Mouse (Mus musculus): ENCODE measurements around the gene Car12. TPM values are rescaled to one million over a fixed set of nuclear protein-coding genes. Genes with fewer than 3 reads are reported as not detected.

Gene Car12
- polyA plus RNA-seq, 2 experiments: 0.10 to 0.17 TPM

- H3K4me2 ChIP-seq (ENCODE audit: low read depth): no peak overlapping the region
- no peak for DNase-seq (ENCODE audit: low read depth in 3 of 3, low spot score in 3 of 3)
- no peaks in the 10 kb centered on the region; a peak in 1 of 4 replicates for H3K4me1 ChIP-seq (replicated peaks; ENCODE audit: control insufficient read depth in 2 of 2, insufficient read depth in 2 of 2, low read length in 1 of 2)
- no peaks in the 10 kb centered on the region for H3K27me3 ChIP-seq (ENCODE audit: control insufficient read depth, insufficient read depth, low read length)
- no peak overlapping the region for H3K27ac ChIP-seq
- WGBS (ENCODE audit: insufficient replicate concordance): 71% methylated on average over 4 of the region's 4 CpGs
- ATAC-seq (ENCODE audit: insufficient read depth): no peak
- TF ChIP-seq CTCF (IDR thresholded peaks at IDR 0.05; ENCODE audit: low read depth) (no peak), EP300 (IDR thresholded peaks at IDR 0.05; ENCODE audit: low read depth) (no peak)
- no peaks in the 10 kb centered on the region for H3K9me3 ChIP-seq (ENCODE audit: control insufficient read depth, low read length)
- no peak overlapping the region for H3K9ac ChIP-seq (replicated peaks)
- H3K36me3 ChIP-seq (replicated peaks; ENCODE audit: control insufficient read depth, insufficient read depth, low read depth): no peaks in the 10 kb centered on the region
- H3K4me3 ChIP-seq (ENCODE audit: insufficient read depth in 1 of 2, low read depth in 2 of 2, low read length in 2 of 2): no peak overlapping the region
Observed at GRCm38 (mm10) chr9:66699748-66700147, 13.7 kb upstream of the Car12 start.

- Histone ChIP-seq H3K9me3 (ENCODE audit: control insufficient read depth, low read length) (no peaks in the 10 kb centered on the region), H3K27me3 (ENCODE audit: control insufficient read depth, insufficient read depth, low read length) (no peaks in the 10 kb centered on the region), H3K9ac (replicated peaks) (no peak overlapping the region), H3K4me2 (ENCODE audit: low read depth) (no peak overlapping the region), H3K4me3 (ENCODE audit: insufficient read depth in 1 of 2, low read depth in 2 of 2, low read length in 2 of 2) (no peak overlapping the region), H3K36me3 (replicated peaks; ENCODE audit: control insufficient read depth, insufficient read depth, low read depth) (no peaks in the 10 kb centered on the region), H3K27ac (no peak overlapping the region), H3K4me1 (replicated peaks; ENCODE audit: control insufficient read depth in 2 of 2, insufficient read depth in 2 of 2, low read length in 1 of 2) (no peaks in the 10 kb centered on the region; a peak in 1 of 4 replicates)
- ATAC-seq (ENCODE audit: insufficient read depth) (no peak), DNase-seq (ENCODE audit: low read depth in 3 of 3, low spot score in 3 of 3) (no peak)
- WGBS (ENCODE audit: insufficient replicate concordance): 76% methylated on average over 4 of the region's 4 CpGs
- TF ChIP-seq CTCF (IDR thresholded peaks at IDR 0.05; ENCODE audit: low read depth) (no peak), EP300 (IDR thresholded peaks at IDR 0.05; ENCODE audit: low read depth) (no peak)
Observed at GRCm38 (mm10) chr9:66703002-66703401, 10.5 kb upstream of the Car12 start.

GRCm38 (mm10) chr9:66705354-66705753, 8.1 kb upstream of the Car12 start:
- H3K4me1 ChIP-seq (replicated peaks; ENCODE audit: control insufficient read depth in 2 of 2, insufficient read depth in 2 of 2, low read length in 1 of 2): no peaks in the 10 kb centered on the region
- H3K36me3 ChIP-seq (replicated peaks; ENCODE audit: control insufficient read depth, insufficient read depth, low read depth): no peaks in the 10 kb centered on the region
- H3K9me3 ChIP-seq (ENCODE audit: control insufficient read depth, low read length): no peaks in the 10 kb centered on the region
- no peak overlapping the region for H3K4me3 ChIP-seq (ENCODE audit: insufficient read depth in 1 of 2, low read depth in 2 of 2, low read length in 2 of 2)
- no peak overlapping the region for H3K9ac ChIP-seq (replicated peaks)
- H3K27ac ChIP-seq: no peak overlapping the region
- ATAC-seq (ENCODE audit: insufficient read depth) (no peak), DNase-seq (ENCODE audit: low read depth in 3 of 3, low spot score in 3 of 3) (no peak)
- TF ChIP-seq EP300 (IDR thresholded peaks at IDR 0.05; ENCODE audit: low read depth): no peak
- no peak; the same call in 1 of the 2 replicates for TF ChIP-seq CTCF (IDR thresholded peaks at IDR 0.05; ENCODE audit: low read depth)
- no peaks in the 10 kb centered on the region for H3K27me3 ChIP-seq (ENCODE audit: control insufficient read depth, insufficient read depth, low read length)
- H3K4me2 ChIP-seq (ENCODE audit: low read depth): no peak overlapping the region

- ATAC-seq (ENCODE audit: insufficient read depth) (no peak), DNase-seq (ENCODE audit: low read depth in 3 of 3, low spot score in 3 of 3) (peak; percentile 35 to 48 (median 47))
- Histone ChIP-seq H3K9ac (replicated peaks) (no peak overlapping the region), H3K4me3 (ENCODE audit: insufficient read depth in 1 of 2, low read depth in 2 of 2, low read length in 2 of 2) (no peak overlapping the region), H3K9me3 (ENCODE audit: control insufficient read depth, low read length) (no peaks in the 10 kb centered on the region), H3K36me3 (replicated peaks; ENCODE audit: control insufficient read depth, insufficient read depth, low read depth) (no peaks in the 10 kb centered on the region), H3K27ac (no peak overlapping the region), H3K4me1 (replicated peaks; ENCODE audit: control insufficient read depth in 2 of 2, insufficient read depth in 2 of 2, low read length in 1 of 2) (no peaks in the 10 kb centered on the region), H3K27me3 (ENCODE audit: control insufficient read depth, insufficient read depth, low read length) (no peaks in the 10 kb centered on the region), H3K4me2 (ENCODE audit: low read depth) (no peak overlapping the region)
- TF ChIP-seq EP300 (IDR thresholded peaks at IDR 0.05; ENCODE audit: low read depth) (no peak), CTCF (IDR thresholded peaks at IDR 0.05; ENCODE audit: low read depth) (peak; percentile 84)
- 16% methylated on average over 2 of the region's 2 CpGs for WGBS (ENCODE audit: insufficient replicate concordance)
Observed at GRCm38 (mm10) chr9:66705766-66706165, 7.7 kb upstream of the Car12 start.

GRCm38 (mm10) chr9:66708054-66708772, 5.3 kb upstream of the Car12 start:
- no peak overlapping the region for H3K4me2 ChIP-seq (ENCODE audit: low read depth)
- no peak for ATAC-seq (ENCODE audit: insufficient read depth)

More at GRCm38 (mm10) chr9:66708054-66708772, 5.3 kb upstream of the Car12 start:
- no peak for DNase-seq (ENCODE audit: low read depth in 3 of 3, low spot score in 3 of 3)
- Histone ChIP-seq H3K36me3 (replicated peaks; ENCODE audit: control insufficient read depth, insufficient read depth, low read depth) (no peaks in the 10 kb centered on the region), H3K9ac (replicated peaks) (no peak overlapping the region), H3K4me1 (replicated peaks; ENCODE audit: control insufficient read depth in 2 of 2, insufficient read depth in 2 of 2, low read length in 1 of 2) (no peaks in the 10 kb centered on the region; a peak in 1 of 4 replicates), H3K9me3 (ENCODE audit: control insufficient read depth, low read length) (no peaks in the 10 kb centered on the region), H3K27me3 (ENCODE audit: control insufficient read depth, insufficient read depth, low read length) (no peaks in the 10 kb centered on the region; the same call in none of the 2 replicates), H3K27ac (no peak overlapping the region), H3K4me3 (ENCODE audit: insufficient read depth in 1 of 2, low read depth in 2 of 2, low read length in 2 of 2) (no peak overlapping the region)
- 61% methylated on average over 11 of the region's 11 CpGs for WGBS (ENCODE audit: insufficient replicate concordance)
- no peak for TF ChIP-seq EP300 (IDR thresholded peaks at IDR 0.05; ENCODE audit: low read depth)
- no peak for TF ChIP-seq CTCF (IDR thresholded peaks at IDR 0.05; ENCODE audit: low read depth)
